Mouse (Mus musculus): ENCODE results near the gene Usp21.

DNA sequence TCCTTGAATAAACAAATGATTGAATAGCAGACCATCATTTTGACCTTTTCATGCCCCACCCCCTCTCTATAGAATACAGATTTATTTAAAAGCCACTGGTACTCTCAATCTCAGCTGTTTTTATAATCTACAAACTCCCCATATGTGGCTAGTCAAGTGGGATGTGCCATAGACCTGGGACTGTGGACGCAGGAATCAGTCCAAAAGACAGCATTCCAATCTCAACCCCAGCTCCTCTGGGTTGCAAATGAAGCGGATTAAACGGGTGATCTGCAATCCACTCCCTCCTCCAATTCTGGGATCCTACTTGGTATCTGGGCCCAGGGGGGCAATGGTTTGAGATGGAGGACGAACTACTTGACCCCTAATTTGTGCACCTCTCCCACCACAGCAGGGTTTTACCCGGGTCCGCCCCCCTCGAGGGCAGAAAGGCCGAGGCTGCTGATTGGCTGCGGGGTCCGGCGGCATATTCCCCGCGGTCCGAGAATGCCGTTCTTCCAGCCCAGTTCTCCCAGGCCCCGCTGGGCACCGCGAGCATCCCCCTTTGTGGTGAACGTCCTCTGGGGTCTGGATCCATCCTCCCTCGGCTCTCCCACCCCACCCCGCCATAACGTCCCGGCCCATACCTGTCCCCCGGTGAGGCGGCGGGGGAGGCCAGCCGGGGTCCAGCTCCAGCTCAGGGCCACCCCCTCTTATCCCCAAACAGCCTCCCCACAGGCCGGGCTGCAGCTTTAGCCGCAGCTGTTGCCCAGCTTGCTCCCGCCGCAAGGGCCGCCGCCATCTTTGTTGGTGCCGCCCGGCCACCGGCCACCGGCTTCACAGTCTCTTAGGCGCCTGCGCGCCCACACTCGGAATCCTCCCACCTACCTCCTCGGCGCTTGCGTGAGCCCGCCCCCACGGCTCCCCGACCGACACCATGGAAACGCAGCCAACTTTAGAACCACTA is at the start of gene Usp21:
- TF ChIP-seq POLR2A (IDR thresholded peaks at IDR 0.05; ENCODE audit: insufficient read depth, low read length) (no peak), EP300 (IDR thresholded peaks at IDR 0.05; ENCODE audit: insufficient read depth, low read depth, low read length) (no peak), CTCF (IDR thresholded peaks at IDR 0.05; ENCODE audit: low read depth, low read length) (no peak)
